Mouse (Mus musculus): ENCODE measurements at regions not wholly inside any gene's neighbourhood (a gene's known extent, or its start where the extent isn't known, plus 50 kb on each side); places are given as distances from the start of the nearest gene placed in this dataset.
"Not testable (repeated sequence)": the region's sequence is repeated elsewhere in the genome, so short reads cannot be mapped to it uniquely, and the experiment has no call there.

DNA sequence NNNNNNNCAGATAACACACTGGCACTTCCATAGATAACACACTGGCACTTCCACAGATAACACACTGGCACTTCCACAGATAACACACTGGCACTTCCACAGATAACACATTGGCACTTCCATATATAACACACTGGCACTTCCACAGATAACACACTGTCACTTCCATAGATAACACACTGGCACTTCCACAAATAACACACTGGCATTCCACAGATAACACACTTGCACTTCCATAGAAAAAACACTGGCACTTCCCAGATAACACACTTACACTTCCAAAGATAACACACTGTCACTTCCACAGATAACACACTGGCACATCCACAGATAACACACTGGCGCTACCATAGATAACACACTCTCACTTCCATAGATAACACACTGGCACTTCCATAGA lies 105.7 kb upstream of the Afdn start:
- not testable (repeated sequence) for DNase-seq (ENCODE audit: low spot score in 2 of 2)

DNA sequence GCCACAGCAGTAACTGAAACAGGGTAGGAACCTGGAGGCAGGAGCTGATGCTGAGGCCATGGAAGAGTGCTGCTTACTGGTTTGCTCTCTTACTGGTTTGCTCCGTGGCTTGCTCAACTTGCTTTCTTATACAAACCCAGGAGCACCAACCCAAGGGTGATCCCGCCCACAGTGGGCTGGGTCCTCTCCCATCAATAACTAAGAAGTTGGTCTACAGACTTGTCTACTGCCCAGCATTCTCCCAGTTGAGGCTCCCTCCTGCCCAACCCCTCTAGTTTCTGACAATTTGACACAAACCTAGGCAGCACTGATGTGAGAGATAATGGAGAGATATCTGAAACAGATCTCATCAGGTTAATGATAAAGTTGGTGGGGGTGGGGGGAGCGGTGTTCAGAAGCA lies 104.3 kb upstream of the Afdn start:
- no peak for DNase-seq (ENCODE audit: low spot score in 2 of 2)

GRCm38 (mm10) chr17:13656485-13657181 lies 103.7 kb upstream of the Afdn start:
- DNase-seq (ENCODE audit: low spot score in 2 of 2): peak in 1 of 2 experiments; percentile 26

- DNase-seq (ENCODE audit: low spot score in 2 of 2): no peak
Observed at GRCm38 (mm10) chr17:13657182-13657562, 103.2 kb upstream of the Afdn start.

GRCm38 (mm10) chr17:13657656-13658292 lies 102.6 kb upstream of the Afdn start:
- no peak for DNase-seq (ENCODE audit: low spot score in 2 of 2)

- DNase-seq (ENCODE audit: low spot score in 2 of 2): no peak
Observed at GRCm38 (mm10) chr17:13658321-13658978, 101.9 kb upstream of the Afdn start.

DNA sequence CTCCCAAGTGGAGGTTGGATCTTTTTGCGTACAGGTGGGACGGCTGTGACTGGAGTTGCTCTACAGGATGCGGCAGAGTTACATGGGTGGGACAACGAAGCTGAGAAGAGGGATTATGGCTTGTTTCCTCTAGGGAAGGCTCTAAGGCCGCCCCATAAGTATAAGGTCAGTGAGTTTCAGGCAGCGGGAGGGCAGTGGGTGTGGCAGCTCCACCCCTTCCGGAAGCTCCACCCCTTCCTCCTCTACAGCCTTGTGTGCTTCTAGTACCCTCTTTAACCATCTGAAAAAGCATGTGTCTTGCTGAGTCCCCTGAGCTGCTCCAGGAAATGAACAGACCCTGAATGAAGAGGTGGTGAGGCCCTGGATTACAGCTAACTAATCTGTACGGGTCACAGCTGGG lies 101.2 kb upstream of the Afdn start:
- no peak for DNase-seq (ENCODE audit: low spot score in 2 of 2)

DNA sequence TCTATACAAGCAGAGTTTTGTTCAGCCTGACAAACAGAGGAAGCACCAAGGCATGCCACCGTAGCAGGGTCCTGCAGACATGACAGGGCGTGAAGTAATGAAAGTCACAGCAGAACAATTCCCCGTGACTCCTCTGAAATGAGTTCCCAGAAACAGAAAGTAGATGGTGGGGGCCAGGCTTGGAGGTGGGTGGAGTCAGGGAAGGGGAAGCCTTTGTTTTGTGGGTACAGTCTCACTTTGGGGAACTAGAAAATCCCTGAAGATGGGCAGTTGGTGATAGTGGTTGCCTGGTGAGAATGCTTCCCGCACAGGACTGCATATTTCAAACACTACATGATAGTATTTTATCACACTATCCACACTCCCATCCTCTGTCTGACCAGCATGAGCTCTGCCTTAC lies 100.4 kb upstream of the Afdn start:
- no peak for DNase-seq (ENCODE audit: low spot score in 2 of 2)

GRCm38 (mm10) chr17:13661023-13661422 lies 99.3 kb upstream of the Afdn start:
- no peak for DNase-seq (ENCODE audit: low spot score in 2 of 2)

- no peak for DNase-seq (ENCODE audit: low spot score in 2 of 2)
Observed at GRCm38 (mm10) chr17:13662152-13662551, 98.2 kb upstream of the Afdn start.
